Mouse (Mus musculus) thymus, postnatal 14 days (tissue): ENCODE measurements around the gene Ranbp10.

Experiments
- DNase-seq: peaks from one replicate; pipeline ENCODE4 v3.0.0; 2021

Gene Ranbp10

GRCm38 (mm10) chr8:105780298-105780697 lies 46.9 kb downstream of the Ranbp10 start:
- DNase-seq: no peak

GRCm38 (mm10) chr8:105777833-105778232 lies 49.3 kb downstream of the Ranbp10 start:
- no peak for DNase-seq

GRCm38 (mm10) chr8:105774498-105774897 lies 52.7 kb downstream of the Ranbp10 start:
- DNase-seq: no peak

- no peak for DNase-seq
Measured at GRCm38 (mm10) chr8:105773441-105773861, 53.7 kb downstream of the Ranbp10 start.

GRCm38 (mm10) chr8:105771398-105772175 lies 55.6 kb downstream of the Ranbp10 start:
- no peak for DNase-seq

- peak; percentile 52 for DNase-seq
Measured at GRCm38 (mm10) chr8:105770609-105771008, 56.5 kb downstream of the Ranbp10 start.

GRCm38 (mm10) chr8:105768485-105769257 lies 58.5 kb downstream of the Ranbp10 start:
- DNase-seq: no peak

GRCm38 (mm10) chr8:105758277-105759108 lies 68.7 kb downstream of the Ranbp10 start, which contains the start of gene Gfod2:
Gene Gfod2, minus strand, starts transcription at chr8:105758664.
- DNase-seq: peak; percentile 99

GRCm38 (mm10) chr8:105757796-105758276 lies 69.3 kb downstream of the Ranbp10 start:
- DNase-seq: no peak

GRCm38 (mm10) chr8:105754688-105755087 lies 72.5 kb downstream of the Ranbp10 start:
- no peak for DNase-seq

- no peak for DNase-seq
Measured at GRCm38 (mm10) chr8:105753916-105754315, 73.2 kb downstream of the Ranbp10 start.

- DNase-seq: no peak
Measured at GRCm38 (mm10) chr8:105750606-105751005, 76.5 kb downstream of the Ranbp10 start.

- no peak for DNase-seq
Measured at GRCm38 (mm10) chr8:105743301-105743700, 83.8 kb downstream of the Ranbp10 start.

GRCm38 (mm10) chr8:105739216-105739615 lies 87.9 kb downstream of the Ranbp10 start:
- DNase-seq: no peak

- no peak for DNase-seq
Measured at GRCm38 (mm10) chr8:105732186-105732585, 95.0 kb downstream of the Ranbp10 start.

- DNase-seq: peak; percentile 41
Measured at GRCm38 (mm10) chr8:105727397-105728124, 99.6 kb downstream of the Ranbp10 start.

- DNase-seq: no peak
Measured at GRCm38 (mm10) chr8:105725726-105726125, 101.4 kb downstream of the Ranbp10 start.

- no peak for DNase-seq
Measured at GRCm38 (mm10) chr8:105722861-105723260, 104.3 kb downstream of the Ranbp10 start.

- DNase-seq: no peak
Measured at GRCm38 (mm10) chr8:105719637-105720036, 107.5 kb downstream of the Ranbp10 start.
